Mouse (Mus musculus): ENCODE measurements around the gene Fmnl2.

- TF ChIP-seq CTCF (IDR thresholded peaks at IDR 0.05; ENCODE audit: insufficient read depth, low read depth, low read length), result no peak
- TF ChIP-seq POLR2A (IDR thresholded peaks at IDR 0.05; ENCODE audit: insufficient read depth, low read depth, low read length), result no peak
Measured at GRCm38 (mm10) chr2:52887281-52887680, 29.6 kb downstream of the Fmnl2 start.
